Mouse (Mus musculus) forebrain, embryonic 11.5 days (tissue): ENCODE measurements around the gene Bean1. TPM values are rescaled to one million over a fixed set of nuclear protein-coding genes. Genes with fewer than 3 reads are reported as not detected.

Experiments used
- ATAC-seq: fragments of 200-750 bp; cut with Nextera tagmentation; replicated peaks from 2 replicates; pipeline ENCODE4 v1.8.0; 2017; ENCODE audit warnings: moderate TSS enrichment; ENCODE audit not compliant: low FRiP score
- DNase-seq: peaks from one replicate; pipeline ENCODE4 v3.0.0-alpha.2; 2017; ENCODE audit warnings: low spot score
- H3K27ac ChIP-seq: fragments of 300-500 bp; sonication (generic); 2 replicates; pipeline ENCODE4 v1.5.1; 2014; ENCODE audit warnings: low read depth, low read length
- H3K27me3 ChIP-seq: fragments of 300-500 bp; sonication (generic); 2 replicates; pipeline ENCODE4 v1.6.1; 2014; ENCODE audit warnings: mild to moderate bottlenecking, low read length, mixed read lengths; ENCODE audit not compliant: control insufficient read depth, insufficient read depth
- H3K36me3 ChIP-seq: fragments of 300-500 bp; sonication (generic); 2 replicates; pipeline ENCODE4 v1.6.1; 2014; ENCODE audit warnings: mild to moderate bottlenecking, low read length, moderate library complexity, mixed read lengths; ENCODE audit not compliant: control insufficient read depth, insufficient read depth
- H3K4me1 ChIP-seq: fragments of 300-500 bp; sonication (generic); replicated peaks from 2 replicates; pipeline ENCODE4 v1.6.1; 2014; ENCODE audit warnings: low read length, mixed read lengths; ENCODE audit not compliant: control insufficient read depth, insufficient read depth
- H3K4me2 ChIP-seq: fragments of 300-500 bp; sonication (generic); 2 replicates; pipeline ENCODE4 v1.6.1; 2014; ENCODE audit warnings: low read depth, mild to moderate bottlenecking, low read length, moderate library complexity, mixed read lengths; ENCODE audit not compliant: severe bottlenecking
- H3K4me3 ChIP-seq: fragments of 300-500 bp; sonication (generic); 2 replicates; pipeline ENCODE4 v1.5.1; 2014; ENCODE audit warnings: low read depth, low read length
- H3K9ac ChIP-seq: fragments of 300-500 bp; sonication (generic); 2 replicates; pipeline ENCODE4 v1.6.1; 2014; ENCODE audit warnings: low read length
- H3K9me3 ChIP-seq: fragments of 300-500 bp; sonication (generic); 2 replicates; pipeline ENCODE4 v1.6.1; 2016; ENCODE audit warnings: low read length, mixed read lengths; ENCODE audit not compliant: control insufficient read depth
- WGBS: fragments of 180-500 bp; shearing (Covaris S2); extraction: QIAGEN DNeasy Blood & Tissue Kit; methylation state at CpG from one replicate; pipeline ENCODE4 v1.1.7; 2014; 5-methylcytosine and 5-hydroxymethylcytosine counted together
- polyA plus RNA-seq: library from polyadenylated mRNA; unstranded; fragments of >200 nt; fragmentation: Nextera tagmentation; extraction: Ambion mirVana; gene quantifications from 2 replicates; pipeline ENCODE4 v1.2.1, GENCODE M21; 2014

The Bean1 gene
- polyA plus RNA-seq, 1 experiment from 2014 or later, result 0.16 TPM

GRCm38 (mm10) chr8:104186827-104187226 is 16.6 kb downstream of the Bean1 start:
- no peaks in the 10 kb centered on the region for H3K27me3 ChIP-seq
- ATAC-seq, result no peak
- 92% methylated on average over 4 of the region's 4 CpGs for WGBS
- no peak for DNase-seq
- no peaks in the 10 kb centered on the region for H3K4me1 ChIP-seq
- no peak overlapping the region for H3K9ac ChIP-seq
- H3K4me3 ChIP-seq, result no peak overlapping the region
- H3K27ac ChIP-seq, result no peak overlapping the region
- H3K4me2 ChIP-seq, result no peak overlapping the region
- H3K9me3 ChIP-seq, result no peaks in the 10 kb centered on the region
- H3K36me3 ChIP-seq, result no peaks in the 10 kb centered on the region

- H3K9ac ChIP-seq, result no peak overlapping the region
- 92% methylated on average over 6 of the region's 6 CpGs for WGBS
- H3K9me3 ChIP-seq, result no peaks in the 10 kb centered on the region
- ATAC-seq, result no peak
- no peaks in the 10 kb centered on the region for H3K27me3 ChIP-seq
- H3K4me2 ChIP-seq, result no peak overlapping the region
- H3K36me3 ChIP-seq, result no peaks in the 10 kb centered on the region
- H3K27ac ChIP-seq, result no peak overlapping the region
- no peak overlapping the region for H3K4me3 ChIP-seq
- DNase-seq, result no peak
- no peaks in the 10 kb centered on the region for H3K4me1 ChIP-seq
Measured at GRCm38 (mm10) chr8:104187622-104188021, 17.4 kb downstream of the Bean1 start.

- H3K9me3 ChIP-seq, result no peaks in the 10 kb centered on the region
- ATAC-seq (no peak), DNase-seq (no peak)
- no peak overlapping the region for H3K4me2 ChIP-seq
- WGBS, result 75% methylated on average over 5 of the region's 5 CpGs
- H3K27ac ChIP-seq, result no peak overlapping the region
- no peak overlapping the region for H3K9ac ChIP-seq
- H3K36me3 ChIP-seq, result no peaks in the 10 kb centered on the region
- no peak overlapping the region for H3K4me3 ChIP-seq
- H3K27me3 ChIP-seq, result no peaks in the 10 kb centered on the region
- no peaks in the 10 kb centered on the region for H3K4me1 ChIP-seq
Measured at GRCm38 (mm10) chr8:104188459-104188858, 18.2 kb downstream of the Bean1 start.

- Histone ChIP-seq H3K4me3 (no peak overlapping the region), H3K9me3 (no peaks in the 10 kb centered on the region), H3K27me3 (no peaks in the 10 kb centered on the region), H3K9ac (no peak overlapping the region), H3K4me1 (no peaks in the 10 kb centered on the region), H3K27ac (no peak overlapping the region), H3K36me3 (no peaks in the 10 kb centered on the region), H3K4me2 (no peak overlapping the region)
- 83% methylated on average over 6 of the region's 6 CpGs for WGBS
- DNase-seq, result no peak
- ATAC-seq, result no peak
Measured at GRCm38 (mm10) chr8:104190777-104191468, 20.7 kb downstream of the Bean1 start.

- Histone ChIP-seq H3K27me3 (no peaks in the 10 kb centered on the region), H3K4me1 (no peaks in the 10 kb centered on the region), H3K27ac (no peak overlapping the region), H3K9ac (no peak overlapping the region), H3K36me3 (no peaks in the 10 kb centered on the region), H3K4me2 (no peak overlapping the region), H3K9me3 (no peaks in the 10 kb centered on the region), H3K4me3 (no peak overlapping the region)
- DNase-seq (no peak), ATAC-seq (no peak)
- 72% methylated on average over 11 of the region's 11 CpGs for WGBS
Measured at GRCm38 (mm10) chr8:104191496-104191895, 21.3 kb downstream of the Bean1 start.

- Histone ChIP-seq H3K27me3 (no peaks in the 10 kb centered on the region), H3K4me2 (no peak overlapping the region), H3K4me1 (no peaks in the 10 kb centered on the region), H3K27ac (no peak overlapping the region), H3K9ac (no peak overlapping the region), H3K9me3 (no peaks in the 10 kb centered on the region), H3K36me3 (no peaks in the 10 kb centered on the region), H3K4me3 (no peak overlapping the region)
- ATAC-seq (no peak), DNase-seq (no peak)
- 86% methylated on average over 5 of the region's 5 CpGs for WGBS
Measured at GRCm38 (mm10) chr8:104199802-104200201, 29.6 kb downstream of the Bean1 start.

GRCm38 (mm10) chr8:104201622-104202021 is 31.4 kb downstream of the Bean1 start:
- no peak for DNase-seq
- Histone ChIP-seq H3K4me3 (no peak overlapping the region), H3K9me3 (no peaks in the 10 kb centered on the region), H3K9ac (no peak overlapping the region), H3K4me1 (no peaks in the 10 kb centered on the region), H3K4me2 (no peak overlapping the region), H3K27me3 (no peaks in the 10 kb centered on the region), H3K36me3 (no peaks in the 10 kb centered on the region), H3K27ac (no peak overlapping the region)
- 84% methylated on average over 3 of the region's 3 CpGs for WGBS
- no peak for ATAC-seq

- WGBS, result 83% methylated on average over 4 of the region's 4 CpGs
- no peaks in the 10 kb centered on the region for H3K9me3 ChIP-seq
- H3K27me3 ChIP-seq, result no peaks in the 10 kb centered on the region
- no peak overlapping the region for H3K27ac ChIP-seq
- no peak overlapping the region for H3K4me3 ChIP-seq
- ATAC-seq (no peak), DNase-seq (no peak)
- no peaks in the 10 kb centered on the region for H3K36me3 ChIP-seq
- no peaks in the 10 kb centered on the region for H3K4me1 ChIP-seq
- no peak overlapping the region for H3K4me2 ChIP-seq
- H3K9ac ChIP-seq, result no peak overlapping the region
Measured at GRCm38 (mm10) chr8:104202320-104202719, 32.1 kb downstream of the Bean1 start.

- Histone ChIP-seq H3K27ac (no peak overlapping the region), H3K9me3 (no peaks in the 10 kb centered on the region), H3K27me3 (no peaks in the 10 kb centered on the region), H3K4me3 (no peak overlapping the region), H3K36me3 (no peaks in the 10 kb centered on the region), H3K9ac (no peak overlapping the region), H3K4me1 (no peaks in the 10 kb centered on the region), H3K4me2 (no peak overlapping the region)
- ATAC-seq, result no peak
- DNase-seq, result no peak
- WGBS, result 87% methylated on average over 3 of the region's 3 CpGs
Measured at GRCm38 (mm10) chr8:104205292-104205691, 35.0 kb downstream of the Bean1 start.
